Mouse (Mus musculus): ENCODE measurements at regions not wholly inside any gene's neighbourhood (a gene's known extent, or its start where the extent isn't known, plus 50 kb on each side); places are given as distances from the start of the nearest gene placed in this dataset.

- no peak for TF ChIP-seq MAFK (IDR thresholded peaks at IDR 0.05; ENCODE audit: insufficient replicate concordance, low read length)
- TF ChIP-seq USF1 (IDR thresholded peaks at IDR 0.05; ENCODE audit: low read depth, low read length) = no peak
- TF ChIP-seq JUND (conservative IDR thresholded peaks at IDR 0.05; ENCODE audit: low read depth, low read length) = no peak
- TF ChIP-seq GABPA (IDR thresholded peaks at IDR 0.05; ENCODE audit: insufficient replicate concordance, low read depth, low read length) = no peak
- in situ Hi-C loops (cut with MboI; ENCODE audit: low pct_ligation_motif_present, low pct_unique_long_range_greater_than_20kb, low sequenced_read_pairs) = no loop called here
Measured at GRCm38 (mm10) chr9:26652920-26653319, 80.6 kb upstream of the B3gat1 start.

DNA sequence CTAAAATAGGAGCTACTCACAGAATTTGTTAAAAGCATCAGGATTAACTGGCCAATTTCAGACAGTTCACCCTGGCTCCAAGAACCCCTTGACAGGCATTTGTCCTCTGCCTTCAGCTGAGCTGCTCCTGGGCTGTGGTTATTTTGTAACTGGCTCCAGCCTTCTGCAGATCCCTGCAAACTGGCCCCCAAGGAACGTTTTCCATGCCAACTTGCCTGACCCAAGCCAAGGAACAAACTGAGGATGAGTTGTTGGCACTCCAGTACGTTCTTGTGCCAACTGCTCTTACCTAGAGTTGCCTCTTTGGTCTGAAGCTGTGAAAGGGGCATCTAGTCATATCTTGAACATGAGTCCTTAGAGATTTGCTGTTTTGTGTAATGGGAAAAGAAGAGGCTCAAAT is 74.2 kb upstream of the B3gat1 start:
- dilution Hi-C loops (cut with MboI; ENCODE audit: extremely low pct_ligation_motif_present, extremely low pct_unique_long_range_greater_than_20kb, low sequenced_read_pairs) (no loop called here), in situ Hi-C loops (cut with MboI; ENCODE audit: low pct_ligation_motif_present, low pct_unique_long_range_greater_than_20kb, low sequenced_read_pairs) (no loop called here)
- H3K79me2 ChIP-seq (replicated peaks; ENCODE audit: control insufficient read depth, extremely low read depth, insufficient read depth, poor library complexity, severe bottlenecking) = no peaks in the 10 kb centered on the region
- no peaks in the 10 kb centered on the region for H3K27me3 ChIP-seq (replicated peaks)
- H3K4me1 ChIP-seq (ENCODE audit: control insufficient read depth in 1 of 2, insufficient read depth in 2 of 2) = no peaks in the 10 kb centered on the region
- TF ChIP-seq MYC (IDR thresholded peaks at IDR 0.05; ENCODE audit: low read depth, low read length) = no peak
- no peak for TF ChIP-seq MAX (IDR thresholded peaks at IDR 0.05; ENCODE audit: low read length)
- no peak for TF ChIP-seq CHD2 (IDR thresholded peaks at IDR 0.05; ENCODE audit: low read length)
- TF ChIP-seq SMC3 (IDR thresholded peaks at IDR 0.05; ENCODE audit: low read depth, low read length) = no peak
- no peak for TF ChIP-seq ZKSCAN1 (IDR thresholded peaks at IDR 0.05; ENCODE audit: borderline replicate concordance, low read depth, low read length)
- TF ChIP-seq ZMIZ1 (IDR thresholded peaks at IDR 0.05; ENCODE audit: low read depth, low read length) = no peak
- no peak overlapping the region for H3K9ac ChIP-seq (ENCODE audit: insufficient read depth, low read depth)
- no peaks in the 10 kb centered on the region for H3K36me3 ChIP-seq (replicated peaks in 1 of 2; ENCODE audit: control insufficient read depth in 1 of 2, insufficient read depth in 1 of 2, low read length in 1 of 2)
- H3K4me3 ChIP-seq (replicated peaks in 1 of 3; ENCODE audit: low read depth in 2 of 3, low read length in 2 of 3, poor library complexity in 1 of 3) = no peak overlapping the region
- DNase-seq (ENCODE audit: extremely low read depth) = no peak
- no peak overlapping the region for H3K27ac ChIP-seq (ENCODE audit: insufficient read depth, low read depth)
- H3K9me3 ChIP-seq (replicated peaks; ENCODE audit: low read length) = no peaks in the 10 kb centered on the region
- no peak overlapping the region for H3K4me2 ChIP-seq (ENCODE audit: insufficient read depth, low read depth, poor library complexity, severe bottlenecking)

More at GRCm38 (mm10) chr9:26652920-26653319, 80.6 kb upstream of the B3gat1 start:
- Histone ChIP-seq H3K9ac (ENCODE audit: insufficient read depth, low read depth) (no peak overlapping the region), H3K79me2 (replicated peaks; ENCODE audit: control insufficient read depth, extremely low read depth, insufficient read depth, poor library complexity, severe bottlenecking) (no peaks in the 10 kb centered on the region), H3K27ac (ENCODE audit: insufficient read depth, low read depth) (no peak overlapping the region), H3K4me3 (replicated peaks in 1 of 3; ENCODE audit: low read depth in 2 of 3, low read length in 2 of 3, poor library complexity in 1 of 3) (no peak overlapping the region), H3K4me1 (ENCODE audit: control insufficient read depth in 1 of 2, insufficient read depth in 2 of 2) (no peaks in the 10 kb centered on the region), H3K36me3 (replicated peaks in 1 of 2; ENCODE audit: control insufficient read depth in 1 of 2, insufficient read depth in 1 of 2, low read length in 1 of 2) (no peaks in the 10 kb centered on the region), H3K9me3 (replicated peaks; ENCODE audit: low read length) (no peaks in the 10 kb centered on the region), H3K27me3 (replicated peaks) (no peaks in the 10 kb centered on the region), H3K4me2 (ENCODE audit: insufficient read depth, low read depth, poor library complexity, severe bottlenecking) (no peak overlapping the region)
- dilution Hi-C loops (cut with MboI; ENCODE audit: extremely low pct_ligation_motif_present, extremely low pct_unique_long_range_greater_than_20kb, low sequenced_read_pairs) = no loop called here
- no peak for DNase-seq (ENCODE audit: extremely low read depth)

- no peak overlapping the region for H3K9ac ChIP-seq (ENCODE audit: insufficient read depth, low read depth)
- no peaks in the 10 kb centered on the region for H3K79me2 ChIP-seq (replicated peaks; ENCODE audit: control insufficient read depth, extremely low read depth, insufficient read depth, poor library complexity, severe bottlenecking)
- H3K4me1 ChIP-seq (ENCODE audit: control insufficient read depth in 1 of 2, insufficient read depth in 2 of 2) = no peaks in the 10 kb centered on the region
- TF ChIP-seq ZKSCAN1 (IDR thresholded peaks at IDR 0.05; ENCODE audit: borderline replicate concordance, low read depth, low read length) (no peak), HCFC1 (IDR thresholded peaks at IDR 0.05; ENCODE audit: low read depth, low read length) (no peak), SMC3 (IDR thresholded peaks at IDR 0.05; ENCODE audit: low read depth, low read length) (no peak), PAX5 (IDR thresholded peaks at IDR 0.05; ENCODE audit: low read length) (no peak), ZC3H11A (IDR thresholded peaks at IDR 0.05; ENCODE audit: low read depth, low read length) (no peak), RCOR1 (conservative IDR thresholded peaks at IDR 0.05; ENCODE audit: low read depth, low read length) (no peak), MAZ (IDR thresholded peaks at IDR 0.05; ENCODE audit: low read depth, low read length) (no peak), TCF12 (IDR thresholded peaks at IDR 0.05; ENCODE audit: low read depth, low read length) (no peak), JUND (conservative IDR thresholded peaks at IDR 0.05; ENCODE audit: low read depth, low read length) (no peak), MAFK (IDR thresholded peaks at IDR 0.05; ENCODE audit: insufficient replicate concordance, low read length) (no peak)
- H3K4me3 ChIP-seq (replicated peaks in 1 of 3; ENCODE audit: low read depth in 2 of 3, low read length in 2 of 3, poor library complexity in 1 of 3) = no peak overlapping the region
- H3K27ac ChIP-seq (ENCODE audit: insufficient read depth, low read depth) = no peak overlapping the region
- H3K27me3 ChIP-seq (replicated peaks) = no peaks in the 10 kb centered on the region
- no peaks in the 10 kb centered on the region for H3K9me3 ChIP-seq (replicated peaks; ENCODE audit: low read length)
- H3K4me2 ChIP-seq (ENCODE audit: insufficient read depth, low read depth, poor library complexity, severe bottlenecking) = no peak overlapping the region
- dilution Hi-C loops (cut with MboI; ENCODE audit: extremely low pct_ligation_motif_present, extremely low pct_unique_long_range_greater_than_20kb, low sequenced_read_pairs) (no loop called here), in situ Hi-C loops (cut with MboI; ENCODE audit: low pct_ligation_motif_present, low pct_unique_long_range_greater_than_20kb, low sequenced_read_pairs) (no loop called here)
- no peak for DNase-seq (ENCODE audit: extremely low read depth)
- H3K36me3 ChIP-seq (replicated peaks in 1 of 2; ENCODE audit: control insufficient read depth in 1 of 2, insufficient read depth in 1 of 2, low read length in 1 of 2) = no peaks in the 10 kb centered on the region
Measured at GRCm38 (mm10) chr9:26663544-26663943, 70.0 kb upstream of the B3gat1 start.
